Comparison of ENCODE assay signal across 11 mouse cellular contexts in the genomic region with DNA sequence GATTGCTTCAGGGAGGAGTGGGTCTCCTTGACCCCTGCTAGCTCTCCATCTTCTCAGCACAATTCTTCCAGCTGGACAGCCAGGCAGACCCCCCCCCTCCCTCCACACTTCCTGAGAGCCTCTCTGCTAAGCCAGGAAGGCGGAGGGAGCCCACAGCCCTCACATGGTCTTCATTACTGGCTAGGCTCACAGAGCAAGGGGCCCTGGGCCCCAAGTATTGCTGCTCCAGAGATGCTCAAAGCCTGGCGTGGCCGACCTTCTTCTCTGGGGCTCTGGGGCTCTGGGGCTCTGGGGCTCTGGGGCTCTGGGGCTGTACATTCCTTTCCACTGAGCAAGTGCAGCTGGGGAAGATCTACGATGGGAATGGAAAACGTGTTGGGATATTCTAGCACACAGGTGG. TPM values are rescaled to one million over a fixed set of nuclear protein-coding genes. Genes with fewer than 3 reads are reported as not detected.
DNase-seq lines count a peak whose midpoint lies in the region; ATAC-seq and TF ChIP-seq lines count a peak whose summit lies in the region.
"Had no signal": no experiment of that assay in that cellular context is flagged by ENCODE, and none has a peak within 500 bp of the region (broad histone marks: within the 10 kb centered on the region; RNA-seq: fewer than 3 reads in every experiment).

No protein-coding gene starts in this region.

- no peak overlapping the region for H3K4me3 ChIP-seq in hindbrain, embryonic 12.5 days
- no peak overlapping the region for H3K4me3 ChIP-seq in hindbrain, embryonic 13.5 days
- no peak overlapping the region for H3K4me3 ChIP-seq in embryonic facial prominence, embryonic 14.5 days (ENCODE audit: low read depth, low read length)
- no peak overlapping the region for H3K4me3 ChIP-seq in limb, embryonic 14.5 days (replicated peaks; ENCODE audit: low read length)

- no peak overlapping the region for H3K9ac ChIP-seq in hindbrain, embryonic 12.5 days
- no peak overlapping the region for H3K9ac ChIP-seq in hindbrain, embryonic 13.5 days
- H3K9ac ChIP-seq in embryonic facial prominence, embryonic 14.5 days (ENCODE audit: low read depth, low read length), result 0 out of 2 replicates have a peak overlapping the region, but pooled peaks have one; percentile 4
- H3K9ac ChIP-seq in limb, embryonic 14.5 days (ENCODE audit: low read depth, low read length, severe bottlenecking), result no peak overlapping the region

- TF ChIP-seq POLR2A in limb, embryonic 14.5 days (IDR thresholded peaks at IDR 0.05; ENCODE audit: borderline replicate concordance, extremely low read depth, insufficient read depth, insufficient read length), result no peak

- peaks cover 57% of the 10 kb centered on the region for H3K4me1 ChIP-seq in hindbrain, embryonic 12.5 days
- H3K4me1 ChIP-seq in hindbrain, embryonic 13.5 days (replicated peaks), result peaks cover 52% of the 10 kb centered on the region
- peaks cover 59% of the 10 kb centered on the region for H3K4me1 ChIP-seq in embryonic facial prominence, embryonic 14.5 days (ENCODE audit: control insufficient read depth, insufficient read depth, low read length)
- H3K4me1 ChIP-seq in limb, embryonic 14.5 days (ENCODE audit: control insufficient read depth, insufficient read depth, low read length), result peaks cover 65% of the 10 kb centered on the region

- no peak for ATAC-seq in hindbrain, embryonic 12.5 days (ENCODE audit: low FRiP score)
- ATAC-seq in hindbrain, embryonic 13.5 days (ENCODE audit: low FRiP score), result no peak
- peak; percentile 77 for ATAC-seq in embryonic facial prominence, embryonic 14.5 days (ENCODE audit: low read depth)
- peak; percentile 82 for ATAC-seq in limb, embryonic 14.5 days (ENCODE audit: low FRiP score, low read depth)
- no peak for ATAC-seq in erythroid progenitor cell, adult 5-6 weeks (replicated peaks; ENCODE audit: low FRiP score, poor library complexity, severe bottlenecking)

- H3K4me2 ChIP-seq in hindbrain, embryonic 12.5 days (replicated peaks), result no peak overlapping the region
- no peak overlapping the region for H3K4me2 ChIP-seq in hindbrain, embryonic 13.5 days
- H3K4me2 ChIP-seq in embryonic facial prominence, embryonic 14.5 days (ENCODE audit: low read depth, low read length), result no peak overlapping the region
- H3K4me2 ChIP-seq in limb, embryonic 14.5 days (replicated peaks; ENCODE audit: low read depth, low read length, severe bottlenecking), result 0 out of 2 replicates have a peak overlapping the region, but pooled peaks have one; percentile 21

- H3K27ac ChIP-seq in hindbrain, embryonic 12.5 days, result 0 out of 2 replicates have a peak overlapping the region, but pooled peaks have one; percentile 52
- no peak overlapping the region; the same call in 1 of the 2 replicates for H3K27ac ChIP-seq in hindbrain, embryonic 13.5 days
- H3K27ac ChIP-seq in embryonic facial prominence, embryonic 14.5 days (replicated peaks; ENCODE audit: low read depth, low read length), result peak overlapping the region; percentile 92
- H3K27ac ChIP-seq in limb, embryonic 14.5 days (replicated peaks; ENCODE audit: low read depth, low read length), result peak overlapping the region; percentile 80

- 43% methylated on average over 5 of the region's 5 CpGs for WGBS in hindbrain, embryonic 12.5 days
- 68% methylated on average over 5 of the region's 5 CpGs for WGBS in hindbrain, embryonic 13.5 days
- WGBS in embryonic facial prominence, embryonic 14.5 days, result 8% methylated on average over 5 of the region's 5 CpGs
- WGBS in limb, embryonic 14.5 days, result 9% methylated on average over 5 of the region's 5 CpGs

- H3K36me3 ChIP-seq in hindbrain, embryonic 12.5 days, result no peaks in the 10 kb centered on the region
- H3K36me3 ChIP-seq in hindbrain, embryonic 13.5 days, result no peaks in the 10 kb centered on the region
- no peaks in the 10 kb centered on the region for H3K36me3 ChIP-seq in embryonic facial prominence, embryonic 14.5 days (ENCODE audit: control insufficient read depth, insufficient read depth, low read length)
- H3K36me3 ChIP-seq in limb, embryonic 14.5 days (ENCODE audit: control insufficient read depth, insufficient read depth, low read length), result no peaks in the 10 kb centered on the region

- peak; percentile 74 for DNase-seq in embryo, embryonic 10 days (ENCODE audit: low spot score)
- peak; percentile 95 for DNase-seq in embryonic facial prominence, embryonic 14.5 days (ENCODE audit: low spot score)
- DNase-seq in limb, embryonic 14.5 days (ENCODE audit: low spot score), result peak; percentile 89
- DNase-seq in spleen, postnatal 4 days (ENCODE audit: low spot score in 2 of 2), result no peak
- DNase-seq in cerebellum, postnatal 10 days, result no peak
- DNase-seq: lung, postnatal 36 days; right cerebral cortex, postnatal 25 days; thymus, postnatal 14 days had no signal

- H3K27me3 ChIP-seq in hindbrain, embryonic 12.5 days, result 0 out of 2 replicates have a peak, but pooled peaks cover 2% of the 10 kb centered on the region
- no peaks in the 10 kb centered on the region for H3K27me3 ChIP-seq in hindbrain, embryonic 13.5 days
- H3K27me3 ChIP-seq in embryonic facial prominence, embryonic 14.5 days (replicated peaks; ENCODE audit: control insufficient read depth, insufficient read depth, low read length), result no peaks in the 10 kb centered on the region
- no peaks in the 10 kb centered on the region for H3K27me3 ChIP-seq in limb, embryonic 14.5 days (ENCODE audit: control insufficient read depth, insufficient read depth, low read length)

- H3K9me3 ChIP-seq in hindbrain, embryonic 12.5 days (replicated peaks), result no peaks in the 10 kb centered on the region
- H3K9me3 ChIP-seq in hindbrain, embryonic 13.5 days, result no peaks in the 10 kb centered on the region
- no peaks in the 10 kb centered on the region for H3K9me3 ChIP-seq in embryonic facial prominence, embryonic 14.5 days (ENCODE audit: control insufficient read depth, low read length)
- H3K9me3 ChIP-seq in limb, embryonic 14.5 days (ENCODE audit: control insufficient read depth, low read length), result no peaks in the 10 kb centered on the region

RNA-seq across cellular contexts. Expression of a gene that starts 39.9 kb away (rescaled TPM):
- 140 and 145 TPM in 2 replicates for polyA plus RNA-seq in hindbrain, embryonic 12.5 days (2016; fragmentation: Nextera tagmentation; extraction: Ambion mirVana)
- 88.0 and 102 TPM in 2 replicates for polyA plus RNA-seq in hindbrain, embryonic 13.5 days (2015; fragmentation: Nextera tagmentation; extraction: Ambion mirVana)
- polyA plus RNA-seq in embryonic facial prominence, embryonic 14.5 days (2014; fragmentation: Nextera tagmentation; extraction: Ambion mirVana), result 918 and 968 TPM in 2 replicates
- polyA plus RNA-seq in limb, embryonic 14.5 days (2012; rRNA removed), result 2,661 and 2,964 TPM in 2 replicates
- 487 and 640 TPM in 2 replicates for polyA plus RNA-seq in limb, embryonic 14.5 days (2014; fragmentation: Nextera tagmentation; extraction: Ambion mirVana)
- not detected in 2 replicates for total RNA-seq in erythroid progenitor cell, adult 5-6 weeks (2015; ENCODE audit: low replicate concordance)
- not detected in 2 replicates for total RNA-seq in erythroid progenitor cell, adult 5-6 weeks (2017; ENCODE audit: low replicate concordance)

Comparison
In these comparisons a context has a peak if more than half of its experiments do, and no peak if none do; other contexts are left out.
1. ATAC-seq: peak in embryonic facial prominence, embryonic 14.5 days (single experiment) and limb, embryonic 14.5 days (single experiment); none in hindbrain, embryonic 12.5 days (single experiment), hindbrain, embryonic 13.5 days (single experiment) and erythroid progenitor cell, adult 5-6 weeks (single experiment).
2. DNase-seq: peak in embryo, embryonic 10 days (single experiment), embryonic facial prominence, embryonic 14.5 days (single experiment) and limb, embryonic 14.5 days (single experiment); none in spleen, postnatal 4 days (0 of 2) and cerebellum, postnatal 10 days (0 of 2).